8 mouse cellular contexts compared by ENCODE assay signal in genomic region chr11:114679582-114679981, GRCm38 (mm10). TPM values are rescaled to one million over a fixed set of nuclear protein-coding genes. Genes with fewer than 3 reads are reported as not detected.
A peak's percentile ranks its signal among the peaks of the same experiment; 100 is the strongest.
DNase-seq lines count a peak whose midpoint lies in the region; ATAC-seq lines count a peak whose summit lies in the region.
"Had no signal": no experiment of that assay in that cellular context is flagged by ENCODE, and none has a peak within 500 bp of the region (broad histone marks: within the 10 kb centered on the region; RNA-seq: fewer than 3 reads in every experiment).

No protein-coding gene starts in this region.

- ATAC-seq in neural tube, embryonic 11.5 days (ENCODE audit: insufficient read depth, low FRiP score, low TSS enrichment), result no peak
- ATAC-seq in neural tube, embryonic 15.5 days (ENCODE audit: low FRiP score), result no peak
- ATAC-seq in erythroid progenitor cell, adult 5-6 weeks (replicated peaks; ENCODE audit: low FRiP score, poor library complexity, severe bottlenecking), result no peak

- H3K36me3 ChIP-seq in neural tube, embryonic 11.5 days (ENCODE audit: control insufficient read depth, insufficient read depth, low read length), result no peaks in the 10 kb centered on the region
- no peaks in the 10 kb centered on the region for H3K36me3 ChIP-seq in neural tube, embryonic 15.5 days
- H3K36me3 ChIP-seq: limb, embryonic 12.5 days had no signal

- no peak overlapping the region for H3K9ac ChIP-seq in neural tube, embryonic 11.5 days (ENCODE audit: low read length)
- H3K9ac ChIP-seq in neural tube, embryonic 15.5 days (replicated peaks), result no peak overlapping the region
- H3K9ac ChIP-seq: limb, embryonic 12.5 days had no signal

- 85% methylated on average over 8 of the region's 8 CpGs for WGBS in neural tube, embryonic 11.5 days
- 77% methylated on average over 8 of the region's 8 CpGs for WGBS in neural tube, embryonic 15.5 days

- no peak overlapping the region for H3K4me3 ChIP-seq in neural tube, embryonic 11.5 days (ENCODE audit: low read depth, low read length)
- no peak overlapping the region for H3K4me3 ChIP-seq in neural tube, embryonic 15.5 days (replicated peaks)
- H3K4me3 ChIP-seq: limb, embryonic 12.5 days had no signal

- H3K27me3 ChIP-seq in neural tube, embryonic 11.5 days (ENCODE audit: control insufficient read depth, insufficient read depth, low read length), result no peaks in the 10 kb centered on the region
- peaks cover 13% of the 10 kb centered on the region; the same call in 1 of the 2 replicates for H3K27me3 ChIP-seq in neural tube, embryonic 15.5 days (replicated peaks)

- no peak overlapping the region for H3K4me2 ChIP-seq in neural tube, embryonic 11.5 days (ENCODE audit: low read depth)
- H3K4me2 ChIP-seq in neural tube, embryonic 15.5 days, result no peak overlapping the region
- H3K4me2 ChIP-seq: limb, embryonic 12.5 days had no signal

- H3K4me1 ChIP-seq in neural tube, embryonic 11.5 days (ENCODE audit: control insufficient read depth, insufficient read depth, low read length), result peaks cover 5% of the 10 kb centered on the region
- peaks cover 38% of the 10 kb centered on the region for H3K4me1 ChIP-seq in neural tube, embryonic 15.5 days

- no peak for DNase-seq in neural tube, embryonic 11.5 days (ENCODE audit: low spot score)
- DNase-seq in heart, adult 18-20 months, result peak; percentile 40 to 72
- peak; percentile 65 for DNase-seq in kidney, postnatal 10 days
- peak; percentile 84 for DNase-seq in testis, postnatal 10 days (ENCODE audit: low spot score)
- no peak for DNase-seq in embryo, embryonic 9.5 days (ENCODE audit: extremely low spot score)

- 0 out of 2 replicates have a peak overlapping the region, but pooled peaks have one; percentile 20 for H3K27ac ChIP-seq in neural tube, embryonic 11.5 days (ENCODE audit: low read depth, low read length)
- H3K27ac ChIP-seq in neural tube, embryonic 15.5 days (replicated peaks), result no peak overlapping the region
- H3K27ac ChIP-seq: limb, embryonic 12.5 days had no signal

- no peaks in the 10 kb centered on the region for H3K9me3 ChIP-seq in neural tube, embryonic 11.5 days (ENCODE audit: control insufficient read depth, low read length)
- no peaks in the 10 kb centered on the region for H3K9me3 ChIP-seq in neural tube, embryonic 15.5 days (replicated peaks)
- H3K9me3 ChIP-seq: limb, embryonic 12.5 days had no signal

RNA-seq across cellular contexts. Expression of gene Ttyh2, which starts 4.4 kb away (rescaled TPM):
- polyA plus RNA-seq in neural tube, embryonic 11.5 days (2014; fragmentation: Nextera tagmentation; extraction: Ambion mirVana), result 20.6 and 24.6 TPM in 2 replicates
- polyA plus RNA-seq in neural tube, embryonic 15.5 days (2015; fragmentation: Nextera tagmentation; extraction: Ambion mirVana), result 30.0 and 31.0 TPM in 2 replicates
- total RNA-seq in heart, adult 18-20 months (2021), result 1 to 10 TPM; 3.5 to 4.1 TPM
- total RNA-seq in erythroid progenitor cell, adult 5-6 weeks (2015; ENCODE audit: low replicate concordance), result 1.3 and 1.8 TPM in 2 replicates
- total RNA-seq in erythroid progenitor cell, adult 5-6 weeks (2017; ENCODE audit: low replicate concordance), result 1.6 and 2.4 TPM in 2 replicates

RNA-seq across cellular contexts. Expression of gene Rpl38, which starts 11.3 kb away (rescaled TPM):
- polyA plus RNA-seq in neural tube, embryonic 11.5 days (2014; fragmentation: Nextera tagmentation; extraction: Ambion mirVana), result 826 and 967 TPM in 2 replicates
- 804 and 844 TPM in 2 replicates for polyA plus RNA-seq in neural tube, embryonic 15.5 days (2015; fragmentation: Nextera tagmentation; extraction: Ambion mirVana)
- 100 to 1,000 TPM; 681 to 698 TPM for total RNA-seq in heart, adult 18-20 months (2021)
- 369 and 378 TPM in 2 replicates for total RNA-seq in erythroid progenitor cell, adult 5-6 weeks (2015; ENCODE audit: low replicate concordance)
- total RNA-seq in erythroid progenitor cell, adult 5-6 weeks (2017; ENCODE audit: low replicate concordance), result 367 and 731 TPM in 2 replicates

RNA-seq across cellular contexts. Expression of gene Dnaic2, which starts 47.6 kb away (rescaled TPM):
- polyA plus RNA-seq in neural tube, embryonic 11.5 days (2014; fragmentation: Nextera tagmentation; extraction: Ambion mirVana), result 1.7 and 2.5 TPM in 2 replicates
- polyA plus RNA-seq in neural tube, embryonic 15.5 days (2015; fragmentation: Nextera tagmentation; extraction: Ambion mirVana), result 1.7 and 1.9 TPM in 2 replicates
- under 1 TPM in 1 of 2 experiments, not detected in 1; 0.46 TPM for total RNA-seq in heart, adult 18-20 months (2021)
- total RNA-seq in erythroid progenitor cell, adult 5-6 weeks (2015; ENCODE audit: low replicate concordance), result not detected in 2 replicates
- total RNA-seq in erythroid progenitor cell, adult 5-6 weeks (2017; ENCODE audit: low replicate concordance), result not detected in 2 replicates

Comparison
In these comparisons a context has a peak if more than half of its experiments do, and no peak if none do; other contexts are left out.
1. DNase-seq: peak in heart, adult 18-20 months (2 of 2), kidney, postnatal 10 days (single experiment) and testis, postnatal 10 days (single experiment); none in neural tube, embryonic 11.5 days (single experiment) and embryo, embryonic 9.5 days (single experiment).